Mouse (Mus musculus) C2C12 (cell line): ENCODE data around the gene Ppfia3. TPM values are rescaled to one million over a fixed set of nuclear protein-coding genes. Genes with fewer than 3 reads are reported as not detected.
A peak's percentile ranks its signal among the peaks of the same experiment; 100 is the strongest.

Experiments used
- H3K27me3 ChIP-seq: one replicate; pipeline ENCODE4 v1.6.1; 2011; ENCODE audit not compliant: control insufficient read depth, insufficient read depth, insufficient read length
- H3K36me3 ChIP-seq: one replicate; pipeline ENCODE4 v1.6.1; 2011; ENCODE audit not compliant: control insufficient read depth, insufficient read depth
- H3K4me3 ChIP-seq: one replicate; pipeline ENCODE4 v1.5.1; 2011; ENCODE audit warnings: mild to moderate bottlenecking, control low read depth; ENCODE audit not compliant: poor library complexity, insufficient read depth, severe bottlenecking
- H3K79me2 ChIP-seq: one replicate; pipeline ENCODE4 v1.6.1; 2011; ENCODE audit not compliant: control insufficient read depth, insufficient read depth
- H3K79me3 ChIP-seq: one replicate; pipeline ENCODE4 v1.6.1; 2011; ENCODE audit warnings: low read depth, control low read depth
- H3ac ChIP-seq: one replicate; pipeline ENCODE3; 2011; ENCODE audit warnings: low read depth; ENCODE audit not compliant: control insufficient read depth, insufficient read length
- CEBPB ChIP-seq: IDR thresholded peaks from one replicate; pipeline ENCODE4 v1.6.1; 2011; ENCODE audit warnings: low read depth, mild to moderate bottlenecking, control low read depth, moderate library complexity
- CTCF ChIP-seq: IDR thresholded peaks from one replicate; pipeline ENCODE4 v1.5.1; 2011; ENCODE audit not compliant: control insufficient read depth, insufficient read depth, insufficient read length
- FOSL1 ChIP-seq: IDR thresholded peaks from one replicate; pipeline ENCODE4 v1.8.0; 2011; ENCODE audit warnings: mild to moderate bottlenecking, low read length; ENCODE audit not compliant: poor library complexity, insufficient read depth, severe bottlenecking
- MAX ChIP-seq: IDR thresholded peaks from one replicate; pipeline ENCODE4 v1.6.1; 2011; ENCODE audit warnings: mild to moderate bottlenecking, control low read depth
- MYOD1 ChIP-seq: IDR thresholded peaks from one replicate; pipeline ENCODE4 v1.6.1; 2011; ENCODE audit warnings: low read depth; ENCODE audit not compliant: control insufficient read depth, insufficient read length
- MYOG ChIP-seq: IDR thresholded peaks from one replicate; pipeline ENCODE4 v1.6.1; 2011; ENCODE audit not compliant: control insufficient read depth, insufficient read length; ENCODE audit errors: extremely low read depth
- USF1 ChIP-seq: IDR thresholded peaks from one replicate; pipeline ENCODE4 v1.6.1; 2011; ENCODE audit warnings: low read depth, mild to moderate bottlenecking, control low read depth, moderate library complexity
- polyA plus RNA-seq: library from polyadenylated mRNA; unstranded; fragments of >200 nt; fragmentation: generic; extraction: Trizol; gene quantifications from one replicate; pipeline ENCODE4 v1.2.1, GENCODE M21; 2012; ENCODE audit warnings: missing spikeins

The Ppfia3 gene
- polyA plus RNA-seq, 1 experiment = 4.8 TPM

DNA sequence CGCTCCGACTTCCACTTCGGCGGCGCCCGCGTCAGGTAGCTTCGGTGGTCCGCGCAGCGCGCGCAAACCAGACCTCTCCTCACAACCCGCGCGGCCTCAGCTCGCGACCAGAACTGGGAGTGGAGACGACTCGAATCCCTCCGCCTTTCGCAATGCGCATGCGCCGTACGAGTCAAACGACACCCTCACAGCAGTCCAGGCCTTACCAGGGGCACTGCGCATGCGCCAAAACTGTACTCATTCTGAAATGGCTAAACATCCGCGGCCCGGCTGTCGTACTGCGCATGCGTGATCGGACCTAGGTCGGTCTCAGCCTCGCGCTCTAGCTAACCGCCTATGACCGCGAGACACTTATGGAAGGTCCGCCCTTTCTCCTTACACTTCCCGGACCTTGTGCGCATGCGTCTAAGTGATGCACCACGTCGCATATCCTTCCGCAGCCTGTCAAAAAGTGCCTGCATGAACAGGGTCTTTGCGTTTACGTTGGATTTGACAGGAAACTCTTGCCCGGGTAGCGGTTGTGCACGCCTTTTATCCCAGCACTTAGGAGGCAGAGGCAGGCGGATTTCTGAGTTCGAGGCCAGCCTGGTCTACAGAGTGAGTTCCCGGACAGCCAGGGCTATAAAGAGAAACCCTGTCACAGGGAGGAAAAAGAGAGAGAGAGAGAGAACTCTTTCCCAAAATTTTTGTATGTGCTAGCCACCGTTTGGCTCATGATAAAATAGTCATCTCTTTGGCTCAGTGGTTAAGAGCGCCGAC, 28.9 kb upstream of the Ppfia3 start, which contains the start of gene Snrnp70:
Snrnp70 (minus strand) TSS at position 165 of the 759 bp plus-strand sequence.
- Histone ChIP-seq H3K79me2 (peaks cover 49% of the 10 kb centered on the region), H3K27me3 (no peaks in the 10 kb centered on the region), H3K4me3 (peak within 1 kb of the TSS; percentile 72), H3ac (peak within 1 kb of the TSS; percentile 85), H3K79me3 (peaks cover 44% of the 10 kb centered on the region), H3K36me3 (peaks cover 36% of the 10 kb centered on the region)
- TF ChIP-seq MYOD1 = no peak

DNA sequence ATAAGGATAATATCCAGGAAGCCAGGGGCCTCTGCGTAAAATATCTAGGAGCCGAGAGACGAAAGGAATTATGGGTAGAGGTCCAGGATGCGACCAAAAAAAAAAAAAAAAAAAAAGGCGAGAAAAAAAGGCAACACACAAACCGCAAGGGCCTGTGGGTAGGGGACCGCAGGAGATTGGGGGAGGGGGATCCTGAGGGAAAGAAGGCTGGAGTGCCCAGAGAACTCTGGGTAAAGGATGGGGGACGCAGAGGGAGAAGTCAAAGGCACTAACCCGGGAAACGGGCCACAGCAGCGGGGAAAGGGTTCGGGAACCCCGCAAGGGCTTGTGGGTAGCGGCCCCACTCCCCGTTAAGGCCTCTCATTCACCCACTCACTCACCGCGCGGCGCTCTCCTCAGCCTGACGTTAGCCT, 28.3 kb upstream of the Ppfia3 start:
- H3K27me3 ChIP-seq = no peaks in the 10 kb centered on the region
- peaks cover 42% of the 10 kb centered on the region for H3K36me3 ChIP-seq

DNA sequence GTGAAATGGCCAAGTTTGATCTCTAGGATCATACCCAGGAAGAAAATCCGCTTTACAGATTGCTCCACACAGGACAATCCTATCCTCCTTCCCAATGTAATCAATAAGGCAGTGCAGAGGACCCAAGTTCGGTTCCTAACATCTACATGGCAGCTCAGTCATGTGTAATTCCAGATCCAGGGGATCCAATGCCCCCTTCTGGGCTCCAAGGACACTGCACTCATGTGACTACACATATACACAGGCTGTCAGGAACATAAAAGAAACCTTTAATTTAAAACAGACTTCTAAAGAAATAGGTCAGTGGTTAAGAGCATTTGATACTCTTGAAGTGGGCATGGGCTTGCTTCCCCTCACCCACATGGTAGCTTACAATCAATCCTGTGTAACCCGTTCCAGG, 19.3 kb upstream of the Ppfia3 start:
- Histone ChIP-seq H3ac (no peak overlapping the region), H3K79me2 (peaks cover 72% of the 10 kb centered on the region), H3K36me3 (peaks cover 87% of the 10 kb centered on the region), H3K4me3 (no peak overlapping the region), H3K27me3 (no peaks in the 10 kb centered on the region), H3K79me3 (peaks cover 39% of the 10 kb centered on the region)
- TF ChIP-seq CTCF = no peak
- no peak for TF ChIP-seq FOSL1
- no peak for TF ChIP-seq MAX

More for the DNA sequence above, 28.3 kb upstream of the Ppfia3 start:
- Histone ChIP-seq H3ac (peak overlapping the region; percentile 85), H3K4me3 (peak overlapping the region; percentile 72), H3K79me3 (peaks cover 50% of the 10 kb centered on the region), H3K79me2 (peaks cover 55% of the 10 kb centered on the region)
- TF ChIP-seq CEBPB (no peak), FOSL1 (no peak), CTCF (no peak), MAX (no peak), USF1 (no peak), MYOG (no peak), MYOD1 (no peak)

DNA sequence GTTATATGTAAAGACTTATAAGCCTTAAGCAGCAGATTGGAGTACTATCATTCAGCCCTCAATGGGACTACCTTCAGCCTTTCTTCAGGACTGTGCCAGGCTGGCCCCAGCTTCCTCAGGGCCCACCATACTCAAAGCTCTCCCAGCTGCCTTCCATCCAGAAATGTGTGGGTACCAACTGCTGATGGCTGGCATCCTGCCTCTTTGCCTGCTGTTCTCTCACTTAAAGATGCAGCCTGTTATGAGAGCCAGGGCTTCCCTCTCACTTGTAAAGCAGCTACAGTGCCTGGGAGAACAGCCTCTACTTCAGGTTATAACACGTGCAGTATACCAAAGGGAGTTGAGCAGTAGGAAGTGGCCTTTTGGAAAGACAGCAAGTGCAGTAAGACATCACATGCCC, 9.2 kb upstream of the Ppfia3 start:
- Histone ChIP-seq H3ac (no peak overlapping the region), H3K36me3 (peaks cover 71% of the 10 kb centered on the region)

DNA sequence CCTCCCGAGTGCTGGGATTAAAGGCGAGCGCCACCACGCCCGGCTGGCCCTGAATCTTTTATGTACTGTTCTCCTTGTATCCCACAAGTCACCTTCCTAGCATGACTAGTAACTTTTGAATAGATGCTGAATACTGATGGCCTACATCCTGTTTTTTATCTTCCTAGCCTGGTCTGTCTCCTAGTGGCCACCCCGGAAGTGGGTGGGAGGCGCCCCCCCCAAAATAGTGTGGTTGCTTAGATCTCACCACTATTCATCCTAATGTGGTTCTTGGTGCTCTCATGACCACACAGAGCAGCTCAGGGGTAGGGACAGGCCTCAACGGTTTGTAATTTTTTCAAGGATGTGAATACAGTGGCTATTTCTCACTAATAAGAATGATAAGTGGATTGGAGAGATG, 7.8 kb upstream of the Ppfia3 start:
- no peaks in the 10 kb centered on the region for H3K27me3 ChIP-seq
- H3K36me3 ChIP-seq = peaks cover 58% of the 10 kb centered on the region
- no peaks in the 10 kb centered on the region for H3K79me3 ChIP-seq
- H3ac ChIP-seq = no peak overlapping the region
- peaks cover 11% of the 10 kb centered on the region for H3K79me2 ChIP-seq
- no peak overlapping the region for H3K4me3 ChIP-seq
- TF ChIP-seq MAX (no peak), MYOD1 (no peak), USF1 (no peak), FOSL1 (no peak), CTCF (no peak), MYOG (no peak), CEBPB (no peak)

More for the DNA sequence above, 9.2 kb upstream of the Ppfia3 start:
- Histone ChIP-seq H3K79me2 (peaks cover 11% of the 10 kb centered on the region), H3K79me3 (peaks cover 2% of the 10 kb centered on the region), H3K27me3 (no peaks in the 10 kb centered on the region), H3K4me3 (no peak overlapping the region)
- TF ChIP-seq MAX (no peak), FOSL1 (no peak)

DNA sequence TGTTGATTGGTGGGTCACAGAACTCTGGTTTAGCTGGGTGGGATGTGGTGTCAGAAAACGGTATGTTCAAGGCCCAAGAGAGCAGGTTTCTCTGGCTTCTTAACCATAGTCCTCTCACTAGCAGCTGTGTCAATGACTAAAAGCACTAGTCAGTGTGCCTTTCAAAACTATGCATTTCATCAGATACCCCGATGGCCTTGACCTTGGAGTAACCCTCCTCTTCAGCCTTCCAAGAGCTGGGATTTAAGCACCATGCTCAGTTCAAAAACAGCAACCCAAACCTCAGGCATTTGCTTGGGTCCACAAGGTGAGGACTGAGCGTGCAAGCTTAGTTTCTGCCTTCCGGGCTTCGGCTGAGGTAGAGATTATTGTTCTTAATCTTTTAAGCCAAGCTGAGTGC, 5.6 kb upstream of the Ppfia3 start:
- Histone ChIP-seq H3K36me3 (peaks cover 35% of the 10 kb centered on the region), H3K27me3 (no peaks in the 10 kb centered on the region), H3K4me3 (no peak overlapping the region), H3K79me3 (no peaks in the 10 kb centered on the region), H3K79me2 (no peaks in the 10 kb centered on the region), H3ac (no peak overlapping the region)
- TF ChIP-seq FOSL1 (no peak), USF1 (no peak), MAX (no peak), CEBPB (no peak), CTCF (no peak), MYOD1 (no peak), MYOG (no peak)
